17 mouse cellular contexts compared by ENCODE assay signal in the genomic region with DNA sequence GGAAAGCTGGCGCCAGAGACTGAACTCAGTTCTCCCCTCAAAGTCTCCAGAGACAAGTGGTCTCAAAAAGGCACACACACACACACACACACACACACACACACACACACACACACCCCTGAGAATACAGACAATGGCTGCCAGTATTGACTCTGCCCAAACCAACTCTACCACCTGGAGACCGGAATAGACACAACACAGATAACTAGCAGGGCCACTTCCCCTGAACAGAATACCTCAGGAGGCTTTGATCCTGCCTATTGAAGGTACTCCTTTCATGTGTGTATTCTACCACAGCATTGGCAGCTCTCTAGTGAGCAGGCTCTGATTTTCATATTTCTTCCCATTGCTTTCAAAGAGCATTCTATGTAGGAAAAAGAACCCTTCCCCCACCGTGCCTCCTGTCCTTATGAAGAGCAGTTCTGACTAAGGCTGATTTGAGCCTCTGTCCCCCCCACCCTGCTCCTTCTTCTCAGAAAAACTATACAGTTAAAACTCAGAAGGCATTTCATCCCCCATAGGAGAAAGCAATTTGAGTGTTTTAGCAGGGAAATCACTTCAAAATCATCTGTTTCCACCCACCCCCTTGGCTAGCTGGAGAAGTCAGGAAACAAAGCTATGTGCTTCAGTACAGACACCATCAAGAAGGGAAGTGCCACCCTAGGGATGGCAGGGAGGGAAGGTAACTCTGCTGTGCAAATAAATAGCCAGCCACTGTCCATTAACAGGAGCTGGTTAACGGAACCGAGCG.
DNase-seq lines count a peak whose midpoint lies in the region; ATAC-seq lines count a peak whose summit lies in the region.
"Had no signal": no experiment of that assay in that cellular context is flagged by ENCODE, and none has a peak within 500 bp of the region (broad histone marks: within the 10 kb centered on the region; RNA-seq: fewer than 3 reads in every experiment).

No protein-coding gene starts in this region.

- H3K27me3 ChIP-seq in forebrain, embryonic 13.5 days, result no peaks in the 10 kb centered on the region
- no peaks in the 10 kb centered on the region for H3K27me3 ChIP-seq in hindbrain, embryonic 15.5 days
- H3K27me3 ChIP-seq: liver, embryonic 12.5 days; lung, embryonic 15.5 days had no signal

- no peak overlapping the region; the same call in 1 of the 2 replicates for H3K27ac ChIP-seq in forebrain, embryonic 13.5 days
- H3K27ac ChIP-seq in hindbrain, embryonic 15.5 days (replicated peaks), result no peak overlapping the region
- H3K27ac ChIP-seq: heart, embryonic 10.5 days; liver, embryonic 12.5 days; lung, embryonic 15.5 days had no signal

- H3K4me3 ChIP-seq in forebrain, embryonic 13.5 days, result no peak overlapping the region
- no peak overlapping the region for H3K4me3 ChIP-seq in hindbrain, embryonic 15.5 days
- H3K4me3 ChIP-seq: heart, embryonic 10.5 days; liver, embryonic 12.5 days; lung, embryonic 15.5 days had no signal

- ATAC-seq in forebrain, embryonic 13.5 days, result peak; percentile 82
- ATAC-seq in hindbrain, embryonic 15.5 days (ENCODE audit: low FRiP score, low read depth), result peak; percentile 65
- ATAC-seq in inflammation-experienced regulatory T-cells, adult 6 months, result no peak
- ATAC-seq: liver, embryonic 12.5 days had no signal

- no peaks in the 10 kb centered on the region for H3K9me3 ChIP-seq in forebrain, embryonic 13.5 days (replicated peaks)
- no peaks in the 10 kb centered on the region for H3K9me3 ChIP-seq in hindbrain, embryonic 15.5 days
- H3K9me3 ChIP-seq: heart, embryonic 10.5 days; liver, embryonic 12.5 days; lung, embryonic 15.5 days had no signal

- peaks cover 8% of the 10 kb centered on the region for H3K4me1 ChIP-seq in forebrain, embryonic 13.5 days
- H3K4me1 ChIP-seq in hindbrain, embryonic 15.5 days (replicated peaks), result peaks cover 13% of the 10 kb centered on the region
- H3K4me1 ChIP-seq: liver, embryonic 12.5 days; lung, embryonic 15.5 days had no signal

- H3K36me3 ChIP-seq in forebrain, embryonic 13.5 days (ENCODE audit: poor library complexity, severe bottlenecking), result no peaks in the 10 kb centered on the region
- no peaks in the 10 kb centered on the region for H3K36me3 ChIP-seq in hindbrain, embryonic 15.5 days
- H3K36me3 ChIP-seq: heart, embryonic 10.5 days; liver, embryonic 12.5 days; lung, embryonic 15.5 days had no signal

- H3K4me2 ChIP-seq in forebrain, embryonic 13.5 days, result no peak overlapping the region
- no peak overlapping the region for H3K4me2 ChIP-seq in hindbrain, embryonic 15.5 days
- H3K4me2 ChIP-seq: liver, embryonic 12.5 days; lung, embryonic 15.5 days had no signal

- H3K9ac ChIP-seq in forebrain, embryonic 13.5 days, result no peak overlapping the region
- H3K9ac ChIP-seq in hindbrain, embryonic 15.5 days, result no peak overlapping the region
- H3K9ac ChIP-seq: liver, embryonic 12.5 days; lung, embryonic 15.5 days had no signal

- peak; percentile 9 for DNase-seq in right cerebral cortex, adult 18-20 months
- no peak for DNase-seq in right cerebral cortex, postnatal 25 days
- DNase-seq in thymus, adult 18-20 months, result no peak
- DNase-seq in cerebellum, adult 9-11 months, result no peak
- DNase-seq: adrenal gland, postnatal 25 days; cerebellum, postnatal 14 days; gastrocnemius, postnatal 14 days; kidney, adult 18-20 months; kidney, postnatal 36 days; left cerebral cortex, postnatal 4 days; thymus, adult 2 months had no signal

- 76% methylated on average over 6 of the region's 6 CpGs for WGBS in forebrain, embryonic 13.5 days
- 63% methylated on average over 6 of the region's 6 CpGs for WGBS in hindbrain, embryonic 15.5 days
